Mouse (Mus musculus) liver, adult 2 months (tissue): ENCODE measurements at regions not wholly inside any gene's neighbourhood (a gene's known extent, or its start where the extent isn't known, plus 50 kb on each side); places are given as distances from the start of the nearest gene placed in this dataset.

Source experiments
- DNase-seq: peaks from one replicate; pipeline ENCODE4 v3.0.0-alpha.2; 2011; ENCODE audit warnings: low read depth, low spot score; ENCODE audit errors: extremely low read depth
- H3K27ac ChIP-seq: fragments of 200-500 bp; replicated peaks from 2 replicates; pipeline ENCODE4 v1.5.1; 2012; ENCODE audit warnings: low read depth, mild to moderate bottlenecking, control low read depth, inconsistent platforms, low read length; ENCODE audit not compliant: insufficient read depth
- H3K27me3 ChIP-seq: fragments of 200-500 bp; 2 replicates; pipeline ENCODE4 v1.6.1; 2012; ENCODE audit warnings: mild to moderate bottlenecking, moderate library complexity, low read length, inconsistent platforms; ENCODE audit not compliant: control insufficient read depth, insufficient read depth
- H3K36me3 ChIP-seq: fragments of 200-500 bp; 2 replicates; pipeline ENCODE4 v1.6.1; 2012; ENCODE audit warnings: low read length, inconsistent platforms; ENCODE audit not compliant: control insufficient read depth, insufficient read depth
- H3K4me1 ChIP-seq: fragments of 200-500 bp; 2 replicates; pipeline ENCODE4 v1.6.1; 2011; ENCODE audit warnings: low read length; ENCODE audit not compliant: control insufficient read depth, insufficient read depth
- H3K4me3 ChIP-seq: fragments of 200-500 bp; 2 replicates; pipeline ENCODE4 v1.5.1; 2011; ENCODE audit warnings: low read depth, mild to moderate bottlenecking, control low read depth, low read length, moderate library complexity; ENCODE audit not compliant: insufficient read depth
- H3K79me2 ChIP-seq: fragments of 200-500 bp; 2 replicates; pipeline ENCODE4 v1.6.1; 2012; ENCODE audit warnings: inconsistent platforms, mild to moderate bottlenecking, low read length, moderate library complexity; ENCODE audit not compliant: control insufficient read depth, insufficient read depth
- H3K9ac ChIP-seq: fragments of 200-500 bp; 2 replicates; pipeline ENCODE4 v1.6.1; 2012; ENCODE audit warnings: low read depth, mild to moderate bottlenecking, control low read depth, inconsistent platforms, low read length
- CTCF ChIP-seq: fragments of 200-500 bp; IDR thresholded peaks from 2 replicates; pipeline ENCODE4 v1.5.1; 2011; ENCODE audit warnings: low read depth, low read length, control low read depth
- POLR2A ChIP-seq: fragments of 200-500 bp; IDR thresholded peaks from 2 replicates; pipeline ENCODE4 v1.6.1; 2011; ENCODE audit warnings: low read length, control low read depth; ENCODE audit not compliant: insufficient read depth; ENCODE audit errors: extremely low read depth
- WGBS: fragments of 180-500 bp; shearing (Covaris S2); methylation state at CpG from one replicate; pipeline ENCODE4 v1.1.7; 2018; 5-methylcytosine and 5-hydroxymethylcytosine counted together

GRCm38 (mm10) chr11:7944373-7944772 is 720.0 kb downstream of the Tns3 start:
- H3K27ac ChIP-seq, result no peak overlapping the region
- 75% methylated on average over 4 of the region's 4 CpGs for WGBS
- H3K79me2 ChIP-seq, result no peaks in the 10 kb centered on the region
- no peaks in the 10 kb centered on the region for H3K36me3 ChIP-seq
- no peaks in the 10 kb centered on the region for H3K27me3 ChIP-seq
- DNase-seq, result no peak
- H3K4me3 ChIP-seq, result no peak overlapping the region
- no peak overlapping the region for H3K9ac ChIP-seq
- TF ChIP-seq POLR2A (no peak), CTCF (no peak)
- H3K4me1 ChIP-seq, result no peaks in the 10 kb centered on the region

GRCm38 (mm10) chr11:7933611-7934010 is 719.9 kb upstream of the Igfbp3 start:
- H3K79me2 ChIP-seq, result no peaks in the 10 kb centered on the region
- H3K27me3 ChIP-seq, result no peaks in the 10 kb centered on the region

GRCm38 (mm10) chr11:7932638-7933037 is 718.9 kb upstream of the Igfbp3 start:
- H3K27me3 ChIP-seq, result no peaks in the 10 kb centered on the region
- no peak for TF ChIP-seq POLR2A
- no peak for TF ChIP-seq CTCF
- H3K4me3 ChIP-seq, result no peak overlapping the region
- H3K36me3 ChIP-seq, result no peaks in the 10 kb centered on the region
- no peak overlapping the region for H3K27ac ChIP-seq
- H3K79me2 ChIP-seq, result no peaks in the 10 kb centered on the region
- no peaks in the 10 kb centered on the region for H3K4me1 ChIP-seq
- no peak for DNase-seq
- no peak overlapping the region for H3K9ac ChIP-seq
- 85% methylated on average over 5 of the region's 5 CpGs for WGBS

More at GRCm38 (mm10) chr11:7933611-7934010, 719.9 kb upstream of the Igfbp3 start:
- no peak for TF ChIP-seq POLR2A
- no peak for TF ChIP-seq CTCF
- Histone ChIP-seq H3K4me3 (no peak overlapping the region), H3K36me3 (no peaks in the 10 kb centered on the region), H3K4me1 (no peaks in the 10 kb centered on the region), H3K27ac (no peak overlapping the region), H3K9ac (no peak overlapping the region)
- DNase-seq, result no peak
- 69% methylated on average over 3 of the region's 3 CpGs for WGBS

- H3K79me2 ChIP-seq, result no peaks in the 10 kb centered on the region
- WGBS, result 79% methylated on average over 3 of the region's 3 CpGs
- H3K4me3 ChIP-seq, result no peak overlapping the region
- no peak for TF ChIP-seq POLR2A
- TF ChIP-seq CTCF, result no peak
- no peaks in the 10 kb centered on the region for H3K4me1 ChIP-seq
- H3K9ac ChIP-seq, result no peak overlapping the region
- no peak for DNase-seq
- no peak overlapping the region for H3K27ac ChIP-seq
- H3K36me3 ChIP-seq, result no peaks in the 10 kb centered on the region
- H3K27me3 ChIP-seq, result no peaks in the 10 kb centered on the region
Measured at GRCm38 (mm10) chr11:7931064-7931797, 717.5 kb upstream of the Igfbp3 start.

- Histone ChIP-seq H3K9ac (no peak overlapping the region), H3K4me3 (no peak overlapping the region), H3K79me2 (no peaks in the 10 kb centered on the region), H3K4me1 (no peaks in the 10 kb centered on the region), H3K36me3 (no peaks in the 10 kb centered on the region), H3K27ac (no peak overlapping the region), H3K27me3 (no peaks in the 10 kb centered on the region)
- no peak for TF ChIP-seq POLR2A
- TF ChIP-seq CTCF, result no peak
- DNase-seq, result no peak
Measured at GRCm38 (mm10) chr11:7927676-7928075, 714.0 kb upstream of the Igfbp3 start.

GRCm38 (mm10) chr11:7912036-7912435 is 698.3 kb upstream of the Igfbp3 start:
- WGBS, result 63% methylated on average over 3 of the region's 3 CpGs
- Histone ChIP-seq H3K4me1 (no peaks in the 10 kb centered on the region), H3K9ac (no peak overlapping the region), H3K4me3 (no peak overlapping the region), H3K79me2 (no peaks in the 10 kb centered on the region), H3K36me3 (no peaks in the 10 kb centered on the region), H3K27me3 (no peaks in the 10 kb centered on the region), H3K27ac (no peak overlapping the region)
- TF ChIP-seq CTCF, result no peak
- TF ChIP-seq POLR2A, result no peak
- DNase-seq, result no peak
